ENCODE assay signal across 8 mouse cellular contexts in the genomic region with DNA sequence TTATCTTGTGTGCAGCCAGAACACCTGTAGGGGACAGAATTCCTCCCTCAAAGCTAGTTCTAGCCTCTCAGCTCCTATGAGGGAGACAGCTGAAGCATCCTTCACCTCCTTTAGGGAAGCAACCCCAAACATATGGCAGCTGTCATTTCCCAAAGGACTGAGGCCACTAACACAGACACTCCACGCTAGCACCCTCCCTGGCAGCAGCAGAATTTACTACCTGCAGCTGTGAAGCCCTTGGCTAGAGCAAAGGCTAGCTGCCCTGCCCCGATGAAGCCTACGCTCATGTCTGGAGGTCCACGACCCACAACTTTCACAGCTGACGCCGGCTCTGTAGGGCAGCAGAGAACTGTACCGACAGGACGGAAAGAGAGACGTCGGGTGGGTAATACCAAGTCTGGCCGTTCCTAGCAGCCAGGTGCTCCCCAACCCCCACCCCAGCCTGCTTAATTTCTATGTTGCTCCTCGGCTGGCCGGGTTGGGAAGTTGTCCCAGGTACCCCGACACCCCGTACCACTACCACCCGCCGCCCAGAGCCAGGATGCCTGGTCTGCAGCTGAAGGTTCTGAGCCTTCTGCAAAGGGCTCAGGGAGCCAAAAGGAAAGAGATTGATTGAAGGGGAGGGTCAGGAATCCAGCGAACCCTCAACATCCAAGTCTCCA. TPM values are rescaled to one million over a fixed set of nuclear protein-coding genes. Genes with fewer than 3 reads are reported as not detected.
A peak's percentile ranks its signal among the peaks of the same experiment; 100 is the strongest.
DNase-seq lines count a peak whose midpoint lies in the region; ATAC-seq and TF ChIP-seq lines count a peak whose summit lies in the region.

No protein-coding gene starts in this region.

- no peak overlapping the region for H3K27ac ChIP-seq in heart, embryonic 12.5 days (ENCODE audit: poor library complexity, severe bottlenecking)
- peak overlapping the region; percentile 13; the same call in 1 of the 2 replicates for H3K27ac ChIP-seq in CH12.LX (ENCODE audit: insufficient read depth, low read depth)
- H3K27ac ChIP-seq in limb, embryonic 13.5 days: peak overlapping the region; percentile 72
- no peak overlapping the region for H3K27ac ChIP-seq in small intestine, adult 2 months (ENCODE audit: insufficient read depth, low read depth, low read length)

- TF ChIP-seq RAD21 in CH12.LX (IDR thresholded peaks at IDR 0.05; ENCODE audit: low read depth, low read length): no peak

- peak in 1 of 2 experiments; percentile 27; a peak in 1 of 4 replicates for TF ChIP-seq CTCF in CH12.LX (conservative IDR thresholded peaks at IDR 0.05 in 1 of 2, IDR thresholded peaks at IDR 0.05 in 1 of 2; ENCODE audit: low read depth in 2 of 2, low read length in 2 of 2)
- TF ChIP-seq CTCF in small intestine, adult 2 months (IDR thresholded peaks at IDR 0.05; ENCODE audit: extremely low read depth, insufficient read length, insufficient replicate concordance, low read depth, low read length): no peak

- peaks cover 23% of the 10 kb centered on the region for H3K27me3 ChIP-seq in heart, embryonic 12.5 days (replicated peaks)
- H3K27me3 ChIP-seq in CH12.LX (replicated peaks): no peaks in the 10 kb centered on the region
- peaks cover 49% of the 10 kb centered on the region for H3K27me3 ChIP-seq in erythroblast, embryonic 14.5 days (ENCODE audit: control insufficient read depth)
- peaks cover 23% of the 10 kb centered on the region for H3K27me3 ChIP-seq in limb, embryonic 13.5 days
- no peaks in the 10 kb centered on the region; the same call in 1 of the 2 replicates for H3K27me3 ChIP-seq in small intestine, adult 2 months (ENCODE audit: control insufficient read depth, insufficient read depth, low read length)

- no peaks in the 10 kb centered on the region for H3K9me3 ChIP-seq in heart, embryonic 12.5 days (replicated peaks)
- H3K9me3 ChIP-seq in CH12.LX (replicated peaks; ENCODE audit: low read length): no peaks in the 10 kb centered on the region
- no peaks in the 10 kb centered on the region for H3K9me3 ChIP-seq in erythroblast, embryonic 14.5 days (ENCODE audit: control insufficient read depth, low read length)
- no peaks in the 10 kb centered on the region for H3K9me3 ChIP-seq in limb, embryonic 13.5 days

- ATAC-seq in heart, embryonic 12.5 days (ENCODE audit: insufficient number of reproducible peaks, low FRiP score): peak; percentile 30
- ATAC-seq in limb, embryonic 13.5 days (ENCODE audit: low FRiP score, low read depth): peak; percentile 60

- in situ Hi-C loops in CH12.LX (cut with MboI; ENCODE audit: low pct_ligation_motif_present, low pct_unique_long_range_greater_than_20kb, low sequenced_read_pairs): no loop called here

- peaks cover 25% of the 10 kb centered on the region for H3K4me1 ChIP-seq in heart, embryonic 12.5 days (replicated peaks)
- peaks cover 25 to 54% of the 10 kb centered on the region in 2 experiments for H3K4me1 ChIP-seq in CH12.LX (ENCODE audit: control insufficient read depth in 1 of 2, insufficient read depth in 2 of 2)
- H3K4me1 ChIP-seq in erythroblast, embryonic 14.5 days (ENCODE audit: control insufficient read depth): peaks cover 31% of the 10 kb centered on the region
- peaks cover 30% of the 10 kb centered on the region for H3K4me1 ChIP-seq in limb, embryonic 13.5 days
- peaks cover 6% of the 10 kb centered on the region; the same call in 1 of the 2 replicates for H3K4me1 ChIP-seq in small intestine, adult 2 months (ENCODE audit: control insufficient read depth, insufficient read depth, insufficient read length, low read length)

- dilution Hi-C loops in CH12.LX (cut with MboI; ENCODE audit: extremely low pct_ligation_motif_present, extremely low pct_unique_long_range_greater_than_20kb, low sequenced_read_pairs): no loop called here

- peak overlapping the region; percentile 57 for H3K4me3 ChIP-seq in heart, embryonic 12.5 days
- H3K4me3 ChIP-seq in CH12.LX (replicated peaks in 1 of 3; ENCODE audit: low read depth in 2 of 3, low read length in 2 of 3, poor library complexity in 1 of 3): peak overlapping the region; percentile 57 to 70 (median 66)
- H3K4me3 ChIP-seq in erythroblast, embryonic 14.5 days (replicated peaks): peak overlapping the region; percentile 65
- H3K4me3 ChIP-seq in limb, embryonic 13.5 days: peak overlapping the region; percentile 55
- peak overlapping the region; percentile 67 for H3K4me3 ChIP-seq in small intestine, adult 2 months (ENCODE audit: low read depth, low read length)

- no peak for TF ChIP-seq EP300 in CH12.LX (IDR thresholded peaks at IDR 0.05; ENCODE audit: low read length)

- H3K79me2 ChIP-seq in CH12.LX (replicated peaks; ENCODE audit: control insufficient read depth, extremely low read depth, insufficient read depth, poor library complexity, severe bottlenecking): no peaks in the 10 kb centered on the region

- no peak for TF ChIP-seq POLR2A in CH12.LX (IDR thresholded peaks at IDR 0.05; ENCODE audit: low read depth, low read length)
- TF ChIP-seq POLR2A in small intestine, adult 2 months (IDR thresholded peaks at IDR 0.05; ENCODE audit: low read depth, low read length): no peak

- 3% methylated on average over 18 of the region's 18 CpGs for WGBS in heart, embryonic 12.5 days
- WGBS in limb, embryonic 13.5 days: under 1% methylated on average over 18 of the region's 18 CpGs
- WGBS in small intestine, adult 2 months: 1% methylated on average over 18 of the region's 18 CpGs

- no peaks in the 10 kb centered on the region for H3K36me3 ChIP-seq in heart, embryonic 12.5 days
- peaks cover 15 to 33% of the 10 kb centered on the region in 2 experiments for H3K36me3 ChIP-seq in CH12.LX (replicated peaks in 1 of 2; ENCODE audit: control insufficient read depth in 1 of 2, insufficient read depth in 1 of 2, low read length in 1 of 2)
- no peaks in the 10 kb centered on the region for H3K36me3 ChIP-seq in erythroblast, embryonic 14.5 days (ENCODE audit: control insufficient read depth)
- no peaks in the 10 kb centered on the region for H3K36me3 ChIP-seq in limb, embryonic 13.5 days
- no peaks in the 10 kb centered on the region for H3K36me3 ChIP-seq in small intestine, adult 2 months (ENCODE audit: control insufficient read depth, insufficient read depth, low read length)

- DNase-seq in heart, adult 8-10 months (ENCODE audit: low spot score): no peak
- no peak for DNase-seq in CH12.LX (ENCODE audit: extremely low read depth)
- no peak for DNase-seq in urinary bladder, postnatal 36 days (ENCODE audit: low spot score in 2 of 2)
- DNase-seq in layer of hippocampus, postnatal 36 days: no peak

- peak overlapping the region; percentile 77 for H3K9ac ChIP-seq in heart, embryonic 12.5 days
- peak overlapping the region; percentile 79 for H3K9ac ChIP-seq in CH12.LX (ENCODE audit: insufficient read depth, low read depth)
- H3K9ac ChIP-seq in limb, embryonic 13.5 days: peak overlapping the region; percentile 78

- peak overlapping the region; percentile 94 for H3K4me2 ChIP-seq in heart, embryonic 12.5 days
- H3K4me2 ChIP-seq in CH12.LX (ENCODE audit: insufficient read depth, low read depth, poor library complexity, severe bottlenecking): peak overlapping the region; percentile 59
- H3K4me2 ChIP-seq in limb, embryonic 13.5 days (replicated peaks): peak overlapping the region; percentile 89

RNA-seq across cellular contexts. Expression of a gene that starts 0.5 kb away (rescaled TPM):
- 23.1 and 23.9 TPM in 2 replicates for polyA plus RNA-seq in heart, embryonic 12.5 days (2016; fragmentation: Nextera tagmentation; extraction: Ambion mirVana)
- 1 to 10 TPM in 3 of 4 experiments, under 1 TPM in 1; 0.91 to 2.8 (median 1.8) TPM for total RNA-seq in heart, adult 8-10 months (2022)
- total RNA-seq in CH12.LX (2012; rRNA removed) (26.2 and 75.3 TPM in 2 replicates), CH12.LX (2014; rRNA removed) (18.3 and 21.0 TPM in 2 replicates)
- 27.2 and 32.3 TPM in 2 replicates for polyA plus RNA-seq in CH12.LX (2012; ENCODE audit: insufficient read length, low read depth)
- 0.03 and 0.06 TPM in 2 replicates for polyA plus RNA-seq in erythroblast, embryonic 14.5 days (2012)
- 43.7 and 45.6 TPM in 2 replicates for polyA plus RNA-seq in limb, embryonic 13.5 days (2015; fragmentation: Nextera tagmentation; extraction: Ambion mirVana)
- 17.1 and 19.9 TPM in 2 replicates for polyA plus RNA-seq in small intestine, adult 2 months (2012; rRNA removed)
- 1 to 10 TPM; 1.8 to 2.1 TPM for total RNA-seq in layer of hippocampus, postnatal 36 days (2021)

RNA-seq across cellular contexts. Expression of a gene that starts 4.9 kb away (rescaled TPM):
- polyA plus RNA-seq in heart, embryonic 12.5 days (2016; fragmentation: Nextera tagmentation; extraction: Ambion mirVana): 9.8 and 10.9 TPM in 2 replicates
- 100 to 1,000 TPM in 2 of 4 experiments, 10 to 100 TPM in 2; 90.6 to 123 (median 103) TPM for total RNA-seq in heart, adult 8-10 months (2022)
- total RNA-seq in CH12.LX (2012; rRNA removed): 0.68 and 0.88 TPM in 2 replicates
- total RNA-seq in CH12.LX (2014; rRNA removed): not detected in 2 replicates
- not detected in 2 replicates for polyA plus RNA-seq in CH12.LX (2012; ENCODE audit: insufficient read length, low read depth)
- polyA plus RNA-seq in erythroblast, embryonic 14.5 days (2012): not detected in 2 replicates
- polyA plus RNA-seq in limb, embryonic 13.5 days (2015; fragmentation: Nextera tagmentation; extraction: Ambion mirVana): 0.36 and 1.3 TPM in 2 replicates
- polyA plus RNA-seq in small intestine, adult 2 months (2012; rRNA removed): 0.39 and 1.0 TPM in 2 replicates
- 1 to 10 TPM; 4.2 to 4.4 TPM for total RNA-seq in layer of hippocampus, postnatal 36 days (2021)

RNA-seq across cellular contexts. Expression of a gene that starts 9.7 kb away (rescaled TPM):
- 27.9 and 31.5 TPM in 2 replicates for polyA plus RNA-seq in heart, embryonic 12.5 days (2016; fragmentation: Nextera tagmentation; extraction: Ambion mirVana)
- total RNA-seq in heart, adult 8-10 months (2022): 10 to 100 TPM; 33.0 to 47.3 (median 39.2) TPM
- total RNA-seq in CH12.LX (2012; rRNA removed) (26.4 and 29.3 TPM in 2 replicates), CH12.LX (2014; rRNA removed) (14.6 and 17.0 TPM in 2 replicates)
- 62.1 and 63.7 TPM in 2 replicates for polyA plus RNA-seq in CH12.LX (2012; ENCODE audit: insufficient read length, low read depth)
- 18.3 and 20.4 TPM in 2 replicates for polyA plus RNA-seq in erythroblast, embryonic 14.5 days (2012)
- 27.0 and 28.9 TPM in 2 replicates for polyA plus RNA-seq in limb, embryonic 13.5 days (2015; fragmentation: Nextera tagmentation; extraction: Ambion mirVana)
- 24.8 and 33.6 TPM in 2 replicates for polyA plus RNA-seq in small intestine, adult 2 months (2012; rRNA removed)
- 10 to 100 TPM; 77.3 to 86.3 TPM for total RNA-seq in layer of hippocampus, postnatal 36 days (2021)

RNA-seq across cellular contexts. Expression of a gene that starts 17.9 kb away (rescaled TPM):
- 4.7 and 5.2 TPM in 2 replicates for polyA plus RNA-seq in heart, embryonic 12.5 days (2016; fragmentation: Nextera tagmentation; extraction: Ambion mirVana)
- total RNA-seq in heart, adult 8-10 months (2022): under 1 TPM; 0.12 to 0.24 (median 0.13) TPM
- total RNA-seq in CH12.LX (2012; rRNA removed): not detected in 2 replicates
- not detected in 2 replicates for total RNA-seq in CH12.LX (2014; rRNA removed)
- not detected in 2 replicates for polyA plus RNA-seq in CH12.LX (2012; ENCODE audit: insufficient read length, low read depth)
- 0.02 TPM in 1 of 2 replicates, not detected in the other for polyA plus RNA-seq in erythroblast, embryonic 14.5 days (2012)
- polyA plus RNA-seq in limb, embryonic 13.5 days (2015; fragmentation: Nextera tagmentation; extraction: Ambion mirVana): 4.3 and 6.5 TPM in 2 replicates
- polyA plus RNA-seq in small intestine, adult 2 months (2012; rRNA removed): 0.67 and 0.99 TPM in 2 replicates
- 1 to 10 TPM; 3.6 to 3.7 TPM for total RNA-seq in layer of hippocampus, postnatal 36 days (2021)

RNA-seq across cellular contexts. Expression of a gene that starts 18.0 kb away (rescaled TPM):
- polyA plus RNA-seq in heart, embryonic 12.5 days (2016; fragmentation: Nextera tagmentation; extraction: Ambion mirVana): 20.1 and 20.4 TPM in 2 replicates
- total RNA-seq in heart, adult 8-10 months (2022): 10 to 100 TPM in 1 of 4 experiments, 1 to 10 TPM in 3; 6.5 to 10.6 (median 7.6) TPM
- 75.2 and 87.1 TPM in 2 replicates for total RNA-seq in CH12.LX (2012; rRNA removed)
- total RNA-seq in CH12.LX (2014; rRNA removed): 71.7 and 74.4 TPM in 2 replicates
- polyA plus RNA-seq in CH12.LX (2012; ENCODE audit: insufficient read length, low read depth): 84.4 and 91.3 TPM in 2 replicates
- 19.3 and 22.9 TPM in 2 replicates for polyA plus RNA-seq in erythroblast, embryonic 14.5 days (2012)
- polyA plus RNA-seq in limb, embryonic 13.5 days (2015; fragmentation: Nextera tagmentation; extraction: Ambion mirVana): 25.6 and 28.8 TPM in 2 replicates
- 99.1 and 147 TPM in 2 replicates for polyA plus RNA-seq in small intestine, adult 2 months (2012; rRNA removed)
- 10 to 100 TPM; 40.7 to 41.5 TPM for total RNA-seq in layer of hippocampus, postnatal 36 days (2021)

Comparison
In these comparisons a context has a peak if more than half of its experiments do, and no peak if none do; other contexts are left out.
1. H3K27ac ChIP-seq: peak in CH12.LX (single experiment) and limb, embryonic 13.5 days (single experiment); none in heart, embryonic 12.5 days (single experiment) and small intestine, adult 2 months (single experiment).
2. RNA of a gene that starts 0.5 kb away (polyA plus RNA-seq): 43.7 to 45.6 TPM in limb, embryonic 13.5 days, 27.2 to 32.3 TPM in CH12.LX, 23.1 to 23.9 TPM in heart, embryonic 12.5 days and 17.1 to 19.9 TPM in small intestine, adult 2 months; 0.03 to 0.06 TPM in erythroblast, embryonic 14.5 days; every median in the first group is over 10 times any median in the second.
3. Peak in every context shown above with its lines, with median percentiles within 50 percentile points of each other: H3K4me2 ChIP-seq, H3K4me3 ChIP-seq and H3K9ac ChIP-seq.